Mouse (Mus musculus) urinary bladder, postnatal 25 days (tissue): ENCODE data around the gene Cyp4a14.
"Not testable (repeated sequence)": the region's sequence is repeated elsewhere in the genome, so short reads cannot be mapped to it uniquely, and the experiment has no call there.

ENCODE experiments used
- DNase-seq: peaks from one replicate; pipeline ENCODE4 v3.0.0; 2022; ENCODE audit warnings: low spot score

Gene Cyp4a14

GRCm38 (mm10) chr4:115496001-115496400 is at the start of gene Cyp4a14:
TSS of gene Cyp4a14 (minus strand) at chr4:115496142.
- DNase-seq = no peak

- DNase-seq = no peak
Observed at GRCm38 (mm10) chr4:115545101-115545500, 49.2 kb upstream of the Cyp4a14 start.

- no peak for DNase-seq
Observed at GRCm38 (mm10) chr4:115521766-115522165, 25.8 kb upstream of the Cyp4a14 start.

GRCm38 (mm10) chr4:115519444-115519843 is 23.5 kb upstream of the Cyp4a14 start:
- no peak for DNase-seq

- not testable (repeated sequence) for DNase-seq
Observed at GRCm38 (mm10) chr4:115518000-115518399, 22.1 kb upstream of the Cyp4a14 start, which contains the start of gene Cyp4a10. TSS of gene Cyp4a10 (plus strand) at chr4:115518264.

GRCm38 (mm10) chr4:115513964-115514363 is 18.0 kb upstream of the Cyp4a14 start:
- not testable (repeated sequence) for DNase-seq

- DNase-seq = no peak
Observed at GRCm38 (mm10) chr4:115497466-115497865, 1.5 kb upstream of the Cyp4a14 start.

- DNase-seq = no peak
Observed at GRCm38 (mm10) chr4:115481006-115481652, 14.8 kb downstream of the Cyp4a14 start.

GRCm38 (mm10) chr4:115476051-115476450 is 19.9 kb downstream of the Cyp4a14 start:
- not testable (repeated sequence) for DNase-seq

GRCm38 (mm10) chr4:115473585-115473984 is 22.4 kb downstream of the Cyp4a14 start:
- not testable (repeated sequence) for DNase-seq

- DNase-seq = no peak
Observed at GRCm38 (mm10) chr4:115452304-115452703, 43.6 kb downstream of the Cyp4a14 start, which contains the start of gene Cyp4a30b. TSS of gene Cyp4a30b (plus strand) at chr4:115452604.

GRCm38 (mm10) chr4:115450577-115451137 is 45.3 kb downstream of the Cyp4a14 start:
- DNase-seq = no peak
